Mouse (Mus musculus) erythroblast, embryonic 14.5 days (primary cell): ENCODE measurements around the gene Set. TPM values are rescaled to one million over a fixed set of nuclear protein-coding genes. Genes with fewer than 3 reads are reported as not detected.
A peak's percentile ranks its signal among the peaks of the same experiment; 100 is the strongest.
"Not testable (repeated sequence)": the region's sequence is repeated elsewhere in the genome, so short reads cannot be mapped to it uniquely, and the experiment has no call there.

Experiments used
- H3K27me3 ChIP-seq: 2 replicates; pipeline ENCODE4 v1.6.1; 2012; ENCODE audit warnings: inconsistent platforms; ENCODE audit not compliant: control insufficient read depth
- H3K36me3 ChIP-seq: 2 replicates; pipeline ENCODE4 v1.6.1; 2012; ENCODE audit warnings: mild to moderate bottlenecking, inconsistent platforms; ENCODE audit not compliant: control insufficient read depth
- H3K4me1 ChIP-seq: 2 replicates; pipeline ENCODE4 v1.6.1; 2012; ENCODE audit warnings: inconsistent platforms; ENCODE audit not compliant: control insufficient read depth
- H3K4me3 ChIP-seq: replicated peaks from 2 replicates; pipeline ENCODE3; 2012; ENCODE audit warnings: moderate library complexity, mild to moderate bottlenecking, inconsistent platforms
- H3K9me3 ChIP-seq: 2 replicates; pipeline ENCODE4 v1.6.1; 2012; ENCODE audit warnings: low read length, inconsistent platforms, mixed read lengths; ENCODE audit not compliant: control insufficient read depth
- GATA1 ChIP-seq: IDR thresholded peaks from 2 replicates; pipeline ENCODE4 v1.6.1; 2012; ENCODE audit warnings: low read length, inconsistent platforms, mixed read lengths
- TAL1 ChIP-seq: IDR thresholded peaks from 3 replicates; pipeline ENCODE4 v1.6.1; 2012; ENCODE audit warnings: low read length, inconsistent platforms, mixed read lengths
- polyA plus RNA-seq: library from polyadenylated mRNA; stranded (reverse); fragments of >175 nt; gene quantifications from 2 replicates; pipeline ENCODE4 v1.2.3, GENCODE M21; 2012

Gene Set
- polyA plus RNA-seq, 1 experiment = 14.7 TPM

- peaks cover 7% of the 10 kb centered on the region for H3K4me1 ChIP-seq
- H3K9me3 ChIP-seq = no peaks in the 10 kb centered on the region
- H3K27me3 ChIP-seq = no peaks in the 10 kb centered on the region
- TF ChIP-seq TAL1 (no peak), GATA1 (no peak)
- H3K4me3 ChIP-seq = no peak overlapping the region
- H3K36me3 ChIP-seq = peaks cover 2% of the 10 kb centered on the region; the same call in 1 of the 2 replicates
Measured at GRCm38 (mm10) chr2:30038370-30038769, 18.8 kb upstream of the Set start.

GRCm38 (mm10) chr2:30039687-30040086, 17.5 kb upstream of the Set start:
- Histone ChIP-seq H3K36me3 (no peaks in the 10 kb centered on the region), H3K4me3 (no peak overlapping the region), H3K9me3 (no peaks in the 10 kb centered on the region), H3K27me3 (no peaks in the 10 kb centered on the region), H3K4me1 (peaks cover 9% of the 10 kb centered on the region)
- no peak for TF ChIP-seq TAL1
- no peak for TF ChIP-seq GATA1

GRCm38 (mm10) chr2:30042445-30042844, 14.7 kb upstream of the Set start:
- TF ChIP-seq TAL1 (no peak), GATA1 (no peak)
- no peak overlapping the region for H3K4me3 ChIP-seq
- peaks cover 13% of the 10 kb centered on the region for H3K4me1 ChIP-seq
- H3K27me3 ChIP-seq = no peaks in the 10 kb centered on the region
- H3K36me3 ChIP-seq = peaks cover 3% of the 10 kb centered on the region
- H3K9me3 ChIP-seq = no peaks in the 10 kb centered on the region

DNA sequence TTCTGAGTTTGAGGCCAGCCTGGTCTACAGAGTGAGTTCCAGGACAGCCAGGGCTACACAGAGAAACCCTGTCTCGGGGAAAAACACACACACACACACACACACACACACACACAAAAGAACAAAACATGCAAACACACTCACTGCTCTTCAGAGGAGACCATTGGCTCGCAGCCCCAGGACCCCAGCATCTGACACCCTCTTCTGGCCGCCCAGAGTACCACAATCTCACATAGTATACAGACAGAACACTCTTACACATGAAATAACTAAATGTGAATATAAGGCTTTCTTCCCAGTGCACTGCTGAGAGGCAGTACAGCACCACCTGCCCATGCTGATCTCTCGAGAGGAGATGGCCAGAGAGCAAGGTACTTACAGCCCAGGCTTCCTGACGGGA, 12.6 kb upstream of the Set start:
- Histone ChIP-seq H3K27me3 (no peaks in the 10 kb centered on the region), H3K4me3 (no peak overlapping the region), H3K9me3 (no peaks in the 10 kb centered on the region), H3K4me1 (peaks cover 31% of the 10 kb centered on the region), H3K36me3 (peaks cover 3% of the 10 kb centered on the region)
- TF ChIP-seq GATA1 (no peak), TAL1 (no peak)

DNA sequence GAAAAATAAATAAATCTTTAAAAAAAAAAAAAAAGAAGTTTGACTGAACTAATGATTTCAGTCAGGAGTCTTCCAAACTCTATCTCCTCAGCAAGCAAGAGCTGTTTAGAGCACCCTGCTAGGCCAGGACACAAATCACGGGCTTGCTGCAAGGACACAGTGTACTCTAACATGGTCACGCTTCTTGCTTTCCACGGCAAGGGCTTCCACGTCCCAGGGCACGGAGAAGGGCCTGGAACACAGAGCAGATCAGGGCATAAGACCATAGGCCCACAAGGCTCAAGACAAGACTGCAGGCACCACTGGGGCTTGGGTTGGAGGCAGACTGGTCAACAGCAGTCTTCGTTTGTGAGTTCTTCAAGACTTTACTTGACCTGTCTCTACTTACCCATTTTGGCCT, 10.1 kb upstream of the Set start:
- Histone ChIP-seq H3K27me3 (no peaks in the 10 kb centered on the region), H3K4me3 (no peak overlapping the region), H3K36me3 (peaks cover 3% of the 10 kb centered on the region), H3K4me1 (peaks cover 34% of the 10 kb centered on the region), H3K9me3 (no peaks in the 10 kb centered on the region)
- TF ChIP-seq TAL1 (no peak), GATA1 (no peak)

DNA sequence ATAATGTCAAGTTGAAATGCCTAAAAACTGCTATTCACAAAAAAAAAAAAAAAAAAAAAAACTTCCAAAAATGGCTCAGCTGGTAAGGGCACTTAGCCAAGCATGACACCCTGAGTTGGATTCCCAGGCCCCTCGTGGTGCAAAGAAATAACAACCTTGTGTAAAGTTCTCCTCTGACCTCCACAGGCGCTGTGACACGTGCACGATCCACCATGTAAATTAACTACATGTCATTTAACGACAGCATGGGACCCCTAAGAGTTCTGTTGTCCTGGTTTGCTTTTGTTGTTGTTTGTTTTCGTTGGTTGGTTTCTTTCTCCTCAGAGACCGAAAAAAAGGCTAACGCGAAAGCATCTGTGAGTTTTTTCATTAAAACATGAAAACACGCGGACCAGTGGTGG, 9.1 kb upstream of the Set start:
- Histone ChIP-seq H3K9me3 (no peaks in the 10 kb centered on the region), H3K27me3 (peaks cover 1% of the 10 kb centered on the region), H3K4me1 (peaks cover 27% of the 10 kb centered on the region), H3K36me3 (peaks cover 3% of the 10 kb centered on the region), H3K4me3 (peak overlapping the region; percentile 65)
- TF ChIP-seq GATA1 (no peak), TAL1 (no peak)

GRCm38 (mm10) chr2:30048699-30049388, 8.3 kb upstream of the Set start, which contains the start of gene Wdr34:
TSS of gene Wdr34 (minus strand) at chr2:30048881.
- H3K4me3 ChIP-seq = peak within 1 kb of the TSS; percentile 65
- H3K4me1 ChIP-seq = peaks cover 26% of the 10 kb centered on the region
- H3K27me3 ChIP-seq = peaks cover 8% of the 10 kb centered on the region
- peaks cover 3% of the 10 kb centered on the region for H3K36me3 ChIP-seq
- no peaks in the 10 kb centered on the region for H3K9me3 ChIP-seq
- TF ChIP-seq TAL1 (no peak), GATA1 (no peak)

DNA sequence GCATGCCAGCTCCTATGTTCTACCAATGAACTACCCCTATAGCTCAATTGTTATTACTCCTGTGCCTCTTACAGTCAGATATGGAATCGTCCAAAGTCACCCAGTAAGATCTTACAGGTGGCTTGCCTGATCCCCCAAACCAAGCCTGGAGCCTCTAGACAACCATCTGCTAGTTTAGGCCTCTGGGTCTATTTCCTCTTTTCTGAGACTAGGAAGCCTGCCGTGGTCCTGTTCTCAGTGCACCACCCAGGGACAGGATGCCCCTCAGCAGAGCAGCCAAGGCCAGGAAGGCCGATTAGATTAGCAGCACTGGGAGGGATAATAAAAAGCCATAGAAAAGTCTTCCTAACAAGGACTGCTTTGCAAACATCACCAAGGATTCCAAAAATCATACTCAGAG, 7.3 kb upstream of the Set start:
- Histone ChIP-seq H3K36me3 (peaks cover 3% of the 10 kb centered on the region), H3K4me1 (peaks cover 26% of the 10 kb centered on the region), H3K27me3 (peaks cover 13% of the 10 kb centered on the region), H3K4me3 (no peak overlapping the region), H3K9me3 (no peaks in the 10 kb centered on the region)
- TF ChIP-seq GATA1 (no peak), TAL1 (no peak)

GRCm38 (mm10) chr2:30051992-30052761, 5.0 kb upstream of the Set start:
- Histone ChIP-seq H3K27me3 (peaks cover 13% of the 10 kb centered on the region), H3K4me3 (no peak overlapping the region), H3K9me3 (no peaks in the 10 kb centered on the region), H3K36me3 (no peaks in the 10 kb centered on the region), H3K4me1 (peaks cover 30% of the 10 kb centered on the region)
- TF ChIP-seq TAL1 = no peak
- TF ChIP-seq GATA1 = no peak

DNA sequence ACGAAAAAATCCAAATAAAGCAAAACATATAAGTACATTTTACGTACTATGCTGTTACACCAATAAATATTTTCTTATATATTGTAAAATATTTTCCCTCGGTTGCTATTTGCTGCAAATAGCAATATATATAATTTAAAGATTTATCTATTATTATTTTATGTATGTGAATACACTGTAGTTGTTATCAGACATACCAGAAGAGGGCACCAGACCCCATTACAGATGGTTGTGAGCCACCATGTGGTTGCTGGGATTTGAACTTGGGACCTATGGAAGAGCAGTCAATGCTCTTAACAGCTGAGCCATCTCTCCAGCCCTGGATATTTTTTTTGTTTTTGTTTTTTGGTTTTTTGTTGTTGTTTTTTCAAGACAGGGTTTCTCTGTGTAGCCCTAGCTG, 1.9 kb upstream of the Set start:
- Histone ChIP-seq H3K27me3 (peaks cover 13% of the 10 kb centered on the region), H3K4me1 (peaks cover 12% of the 10 kb centered on the region)
- not testable (repeated sequence) for H3K4me3 ChIP-seq, H3K36me3 ChIP-seq, H3K9me3 ChIP-seq
